Mouse (Mus musculus): ENCODE results near the gene Krtap24-1.

Krtap24-1 gene

DNA sequence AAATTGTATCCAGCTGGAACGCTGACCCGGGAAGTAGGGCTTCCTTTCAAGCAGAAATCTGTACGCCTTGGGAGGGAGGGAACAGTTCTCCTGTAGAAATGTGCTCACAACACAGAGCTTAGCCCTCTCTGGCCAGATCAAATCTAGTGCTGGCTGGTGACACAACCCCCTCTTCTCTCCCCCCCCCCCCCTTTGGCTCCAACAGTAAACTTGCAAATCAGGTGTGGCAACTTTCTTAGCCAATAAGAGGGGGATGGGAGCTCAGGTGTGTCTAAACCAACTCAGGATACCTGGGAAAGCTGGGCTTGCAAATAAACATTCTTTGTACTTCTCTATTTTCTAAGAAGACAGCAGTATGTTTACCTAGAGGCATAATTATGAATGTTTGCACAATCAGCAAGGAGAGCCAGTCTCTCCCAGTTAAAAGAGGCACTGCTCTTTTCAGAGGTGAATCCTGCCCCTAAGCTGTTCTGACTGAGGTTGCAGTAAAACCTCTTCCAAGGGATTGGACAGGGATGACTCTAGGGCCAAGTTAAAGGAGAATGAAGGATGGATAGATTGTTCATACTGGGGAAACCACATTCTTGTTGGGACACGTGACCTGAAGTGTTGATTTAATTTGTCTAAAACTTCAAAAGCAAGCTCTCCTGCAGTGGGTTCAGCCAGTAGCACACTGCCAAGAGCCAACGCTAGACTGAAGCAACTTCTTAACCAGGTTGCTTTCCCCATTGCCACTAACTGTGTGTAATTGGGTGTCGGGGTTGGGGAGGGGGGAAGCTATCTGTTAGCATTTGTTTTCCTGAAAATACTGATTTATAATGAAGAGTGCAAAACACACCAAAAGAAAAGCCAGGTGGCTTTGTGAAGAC lies 48.8 kb downstream of the Krtap24-1 start, which contains the start of gene Cldn8:
Gene Cldn8 (minus strand): TSS at position 139 of the 869 bp plus-strand sequence.
- DNase-seq (ENCODE audit: low spot score in 2 of 2) = no peak

DNA sequence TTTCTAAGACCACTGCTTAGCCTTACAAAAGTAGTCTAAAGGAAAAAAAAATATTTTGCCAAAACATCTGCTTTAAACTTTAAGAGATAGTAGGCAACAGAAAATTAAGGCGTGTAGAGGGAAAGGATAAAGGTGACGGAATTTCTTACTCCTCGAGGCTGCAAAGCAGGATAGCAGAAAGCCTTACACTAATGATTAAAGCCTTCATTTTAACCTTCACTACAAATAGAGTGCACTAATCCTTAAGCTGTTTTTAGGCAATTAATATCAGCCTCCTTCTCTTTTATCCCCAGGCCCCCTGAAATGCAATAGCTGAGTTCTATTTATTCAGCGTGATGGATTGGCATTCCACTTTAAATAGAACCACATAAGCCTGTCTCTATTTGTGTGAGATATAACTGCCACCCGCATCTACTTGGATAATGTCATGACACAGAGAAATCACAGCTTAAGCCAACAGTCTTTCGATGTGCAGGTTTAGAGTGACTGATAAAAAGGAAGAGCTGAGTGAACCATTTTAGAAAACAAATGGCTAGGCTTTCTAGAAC lies 50.4 kb downstream of the Krtap24-1 start:
- DNase-seq (ENCODE audit: low spot score in 2 of 2) = no peak

All from right cerebral cortex, postnatal 10 days (tissue).